Mouse (Mus musculus) CH12.LX (cell line): Measurements from ENCODE around the gene Col20a1. TPM values are rescaled to one million over a fixed set of nuclear protein-coding genes. Genes with fewer than 3 reads are reported as not detected.

Experiments
- DNase-seq: peaks from one replicate; pipeline ENCODE4 v3.0.0-alpha.2; 2013; ENCODE audit errors: extremely low read depth
- H3K27ac ChIP-seq: 2 replicates; pipeline ENCODE4 v1.5.1; 2012; ENCODE audit warnings: low read depth, mild to moderate bottlenecking, control low read depth, moderate library complexity; ENCODE audit not compliant: insufficient read depth
- H3K27me3 ChIP-seq: replicated peaks from 2 replicates; pipeline ENCODE3; 2012; ENCODE audit warnings: inconsistent platforms
- H3K36me3 ChIP-seq, 2 experiments: replicated peaks in 1 of 2; 2 replicates each; pipeline versions ENCODE3 to v1.6.1; 2012; ENCODE audit warnings: inconsistent platforms in 1 of 2, low read length in 1 of 2, mild to moderate bottlenecking in 1 of 2, mixed read lengths in 1 of 2, moderate library complexity in 1 of 2; ENCODE audit not compliant: control insufficient read depth in 1 of 2, insufficient read depth in 1 of 2
- H3K4me1 ChIP-seq, 2 experiments: 2 replicates each; pipeline ENCODE4 v1.6.1; 2012; ENCODE audit warnings: inconsistent platforms in 1 of 2, moderate library complexity in 1 of 2; ENCODE audit not compliant: insufficient read depth in 2 of 2, control insufficient read depth in 1 of 2
- H3K4me2 ChIP-seq: 2 replicates; pipeline ENCODE4 v1.6.1; 2012; ENCODE audit warnings: low read depth, mild to moderate bottlenecking, control low read depth; ENCODE audit not compliant: poor library complexity, insufficient read depth, severe bottlenecking
- H3K4me3 ChIP-seq, 3 experiments: fragments of 150-350 bp in 1 of 3; sonication (generic) in 1 of 3; replicated peaks in 1 of 3; 2 replicates each; pipeline versions ENCODE3 to v1.5.1; 2011 to 2012; ENCODE audit warnings: low read depth in 2 of 3, low read length in 2 of 3, mild to moderate bottlenecking in 2 of 3, moderate library complexity in 2 of 3, control low read depth in 1 of 3, improper control_type of control experiment in 1 of 3, inconsistent platforms in 1 of 3, mixed read lengths in 1 of 3; ENCODE audit not compliant: poor library complexity in 1 of 3
- H3K79me2 ChIP-seq: replicated peaks from 2 replicates; pipeline ENCODE4 v1.6.1; 2012; ENCODE audit warnings: mild to moderate bottlenecking, moderate library complexity; ENCODE audit not compliant: control insufficient read depth, poor library complexity, insufficient read depth, severe bottlenecking; ENCODE audit errors: extremely low read depth
- H3K9ac ChIP-seq: 2 replicates; pipeline ENCODE4 v1.6.1; 2012; ENCODE audit warnings: low read depth, mild to moderate bottlenecking, control low read depth, moderate library complexity; ENCODE audit not compliant: insufficient read depth
- H3K9me3 ChIP-seq: replicated peaks from 2 replicates; pipeline ENCODE3; 2012; ENCODE audit warnings: low read length, inconsistent platforms, mixed read lengths
- BHLHE40 ChIP-seq: IDR thresholded peaks from 2 replicates; pipeline ENCODE4 v1.6.1; 2011; ENCODE audit warnings: mild to moderate bottlenecking, low read depth, low read length, improper control_type of control experiment
- E2F4 ChIP-seq: IDR thresholded peaks from 2 replicates; pipeline ENCODE4 v1.6.1; 2011; ENCODE audit warnings: low read depth, low read length, improper control_type of control experiment; ENCODE audit not compliant: insufficient replicate concordance
- GABPA ChIP-seq: IDR thresholded peaks from 2 replicates; pipeline ENCODE4 v1.6.1; 2012; ENCODE audit warnings: low read depth, low read length, improper control_type of control experiment, inconsistent platforms; ENCODE audit not compliant: insufficient replicate concordance
- HCFC1 ChIP-seq: IDR thresholded peaks from 2 replicates; pipeline ENCODE4 v1.6.1; 2012; ENCODE audit warnings: low read depth, mild to moderate bottlenecking, inconsistent platforms, low read length, improper control_type of control experiment
- IRF4 ChIP-seq: IDR thresholded peaks from 2 replicates; pipeline ENCODE4 v1.6.1; 2014; ENCODE audit warnings: low read depth, mild to moderate bottlenecking, inconsistent platforms, low read length, improper control_type of control experiment
- JUN ChIP-seq: IDR thresholded peaks from 2 replicates; pipeline ENCODE4 v1.6.1; 2011; ENCODE audit warnings: low read depth, mild to moderate bottlenecking, low read length, improper control_type of control experiment, moderate library complexity; ENCODE audit not compliant: insufficient read depth
- JUND ChIP-seq: conservative IDR thresholded peaks from 2 replicates; pipeline ENCODE4 v1.6.1; 2011; ENCODE audit warnings: low read depth, low read length, improper control_type of control experiment
- MAFK ChIP-seq: IDR thresholded peaks from 2 replicates; pipeline ENCODE4 v1.6.1; 2011; ENCODE audit warnings: low read length, improper control_type of control experiment; ENCODE audit not compliant: insufficient replicate concordance
- MAZ ChIP-seq: IDR thresholded peaks from 2 replicates; pipeline ENCODE4 v1.6.1; 2012; ENCODE audit warnings: low read depth, mild to moderate bottlenecking, inconsistent platforms, low read length, improper control_type of control experiment, moderate library complexity
- MYC ChIP-seq: IDR thresholded peaks from 2 replicates; pipeline ENCODE4 v1.6.1; 2011; ENCODE audit warnings: low read depth, mild to moderate bottlenecking, improper control_type of control experiment, low read length
- NRF1 ChIP-seq: IDR thresholded peaks from 2 replicates; pipeline ENCODE4 v1.6.1; 2014; ENCODE audit warnings: low read depth, mild to moderate bottlenecking, inconsistent platforms, low read length, improper control_type of control experiment, moderate library complexity
- POLR2A ChIP-seq: IDR thresholded peaks from 2 replicates; pipeline ENCODE4 v1.6.1; 2011; ENCODE audit warnings: low read depth, mild to moderate bottlenecking, improper control_type of control experiment, low read length
- POLR2AphosphoS2 ChIP-seq: IDR thresholded peaks from 2 replicates; pipeline ENCODE4 v1.6.1; 2011; ENCODE audit warnings: low read depth, low read length, improper control_type of control experiment
- SIN3A ChIP-seq: IDR thresholded peaks from 2 replicates; pipeline ENCODE4 v1.6.1; 2012; ENCODE audit warnings: low read length, improper control_type of control experiment, inconsistent platforms
- TBP ChIP-seq: conservative IDR thresholded peaks from 2 replicates; pipeline ENCODE4 v1.6.1; 2011; ENCODE audit warnings: low read depth, low read length, improper control_type of control experiment
- TCF12 ChIP-seq: IDR thresholded peaks from 2 replicates; pipeline ENCODE4 v1.6.1; 2014; ENCODE audit warnings: low read depth, mild to moderate bottlenecking, inconsistent platforms, low read length, improper control_type of control experiment
- USF1 ChIP-seq: IDR thresholded peaks from 2 replicates; pipeline ENCODE4 v1.6.1; 2014; ENCODE audit warnings: low read depth, mild to moderate bottlenecking, inconsistent platforms, low read length, improper control_type of control experiment
- ZMIZ1 ChIP-seq: IDR thresholded peaks from 2 replicates; pipeline ENCODE4 v1.6.1; 2012; ENCODE audit warnings: low read depth, mild to moderate bottlenecking, inconsistent platforms, low read length, improper control_type of control experiment
- ZNF384 ChIP-seq: IDR thresholded peaks from 2 replicates; pipeline ENCODE4 v1.6.1; 2012; ENCODE audit warnings: low read depth, low read length, improper control_type of control experiment, inconsistent platforms
- dilution Hi-C: fragments of 300-500 bp; cut with MboI; formaldehyde crosslinking; loops from 2 replicates; pipeline ENCODE4 v1.14.3; 2020; ENCODE audit warnings: low sequenced_read_pairs; ENCODE audit not compliant: extremely low pct_unique_long_range_greater_than_20kb, extremely low pct_ligation_motif_present
- in situ Hi-C: fragments of 300-500 bp; cut with MboI; formaldehyde crosslinking; loops from 3 replicates; pipeline ENCODE4 v1.14.3; 2019; ENCODE audit warnings: low sequenced_read_pairs, low pct_ligation_motif_present, low pct_unique_long_range_greater_than_20kb, mixed read lengths
- polyA plus RNA-seq: library from polyadenylated mRNA; unstranded; fragments of >175 nt; gene quantifications from 2 replicates; pipeline ENCODE4 v1.2.1, GENCODE M21; 2012; ENCODE audit warnings: low read depth; ENCODE audit not compliant: insufficient read length
- total RNA-seq, 2 experiments: library from RNA; depleted of rRNA; stranded (reverse); fragments of 300-350 nt in 1 of 2; fragments of >200 nt in 1 of 2; gene quantifications; 2 replicates each; pipeline ENCODE4 v1.2.3; 2012 to 2014

Gene Col20a1
- total and polyA plus RNA-seq, 3 experiments = 0.52 to 2.2 (median 0.68) TPM

- in situ Hi-C loops (loop anchor here (10.0 kb wide), 1 partner anchor 247 kb away; no protein-coding TSS in a partner anchor), dilution Hi-C loops (no loop called here)
- no peak for TF ChIP-seq SIN3A
- no peak for TF ChIP-seq NRF1
- TF ChIP-seq TCF12 = no peak
- no peak for TF ChIP-seq E2F4
- TF ChIP-seq MYC = no peak
- TF ChIP-seq JUND = no peak
- no peak for TF ChIP-seq TBP
- TF ChIP-seq ZNF384 = no peak
- no peak for TF ChIP-seq USF1
- no peak for TF ChIP-seq HCFC1
- TF ChIP-seq POLR2A = no peak
- Histone ChIP-seq H3K27me3 (peaks cover 98% of the 10 kb centered on the region), H3K36me3 (no peaks in the 10 kb centered on the region), H3K9me3 (no peaks in the 10 kb centered on the region), H3K27ac (no peak overlapping the region), H3K9ac (no peak overlapping the region), H3K4me2 (no peak overlapping the region), H3K79me2 (no peaks in the 10 kb centered on the region), H3K4me3 (no peak overlapping the region), H3K4me1 (no peaks in the 10 kb centered on the region)
- no peak for DNase-seq
Observed at GRCm38 (mm10) chr2:181041941-181042340, 55.6 kb downstream of the Col20a1 start.

DNA sequence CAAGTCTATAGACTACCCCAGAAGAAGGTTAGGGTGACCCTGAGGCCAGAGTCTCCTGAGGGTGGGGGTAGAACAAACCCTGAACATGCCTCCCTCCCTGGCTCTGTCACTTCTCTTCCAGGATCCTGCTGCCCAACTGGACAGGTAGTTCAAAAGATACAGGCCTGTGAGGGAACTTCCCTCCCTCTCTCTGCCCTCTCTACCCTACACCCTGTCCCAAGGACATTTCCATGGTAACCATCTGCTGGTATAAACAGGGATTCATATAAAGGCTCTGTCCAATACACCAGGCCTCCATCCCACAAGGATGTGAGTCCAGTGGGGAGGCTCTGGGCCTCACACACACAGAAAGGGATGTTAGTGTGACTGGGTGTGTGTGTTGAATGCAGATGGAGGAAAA, 56.0 kb downstream of the Col20a1 start:
- in situ Hi-C loops = loop anchor here (10.0 kb wide), 1 partner anchor 248 kb away; no protein-coding TSS in a partner anchor

More for the DNA sequence above, 56.0 kb downstream of the Col20a1 start:
- Histone ChIP-seq H3K79me2 (no peaks in the 10 kb centered on the region), H3K27me3 (peaks cover 98% of the 10 kb centered on the region), H3K36me3 (no peaks in the 10 kb centered on the region), H3K9me3 (no peaks in the 10 kb centered on the region), H3K9ac (no peak overlapping the region), H3K27ac (no peak overlapping the region), H3K4me3 (no peak overlapping the region), H3K4me2 (no peak overlapping the region), H3K4me1 (no peaks in the 10 kb centered on the region)
- no peak for DNase-seq
- dilution Hi-C loops = no loop called here
- TF ChIP-seq POLR2A (no peak), MAZ (no peak), TCF12 (no peak), GABPA (no peak), ZMIZ1 (no peak), POLR2AphosphoS2 (no peak), BHLHE40 (no peak), HCFC1 (no peak), TBP (no peak), JUN (no peak), ZNF384 (no peak), IRF4 (no peak), MAFK (no peak)
- TF ChIP-seq, all 38 proteins: peak for 0
